Mouse (Mus musculus): Measurements from ENCODE around the gene Card10. TPM values are rescaled to one million over a fixed set of nuclear protein-coding genes. Genes with fewer than 3 reads are reported as not detected.
"Not testable (repeated sequence)": the region's sequence is repeated elsewhere in the genome, so short reads cannot be mapped to it uniquely, and the experiment has no call there.

Card10 gene
- polyA plus RNA-seq (2015; fragmentation: Nextera tagmentation; extraction: Ambion mirVana) = 1.5 and 1.8 TPM in 2 replicates

- H3K27ac ChIP-seq (ENCODE audit: low read depth) = peak within 1 kb of the TSS; percentile 85
- TF ChIP-seq CTCF (IDR thresholded peaks at IDR 0.05; ENCODE audit: low read depth) (no peak), EP300 (IDR thresholded peaks at IDR 0.05; ENCODE audit: low read depth) (no peak)
- H3K27me3 ChIP-seq (ENCODE audit: insufficient read depth, low read length) = peaks cover 24% of the 10 kb centered on the region; the same call in 1 of the 2 replicates
- no peaks in the 10 kb centered on the region for H3K9me3 ChIP-seq (ENCODE audit: low read length)
- ATAC-seq (peak; percentile 77), DNase-seq (peak; percentile 73)
- H3K9ac ChIP-seq (replicated peaks) = peak within 1 kb of the TSS; percentile 69
- H3K4me1 ChIP-seq (ENCODE audit: insufficient read depth) = peaks cover 18% of the 10 kb centered on the region
- H3K4me2 ChIP-seq (ENCODE audit: low read depth, low read length) = peak within 1 kb of the TSS; percentile 90
- H3K4me3 ChIP-seq (ENCODE audit: low read depth, low read length) = peak within 1 kb of the TSS; percentile 66
- H3K36me3 ChIP-seq (replicated peaks; ENCODE audit: insufficient read depth, low read length) = peaks cover 4% of the 10 kb centered on the region; the same call in 1 of the 2 replicates
- WGBS (ENCODE audit: insufficient replicate concordance) = 2% methylated on average over 49 of the region's 70 CpGs
Observed at GRCm38 (mm10) chr15:78802776-78803391, at the start of gene Card10. Card10 (minus strand) TSS chr15:78803042.

- no peaks in the 10 kb centered on the region for H3K27me3 ChIP-seq (ENCODE audit: insufficient read depth, low read length)
- DNase-seq = peak; percentile 96
- H3K4me3 ChIP-seq (ENCODE audit: low read depth, low read length) = no peak overlapping the region
- ATAC-seq = peak; percentile 83
- H3K27ac ChIP-seq (ENCODE audit: low read depth) = peak overlapping the region; percentile 12; the same call in 1 of the 2 replicates
- H3K9me3 ChIP-seq (ENCODE audit: low read length) = no peaks in the 10 kb centered on the region
- peaks cover 22% of the 10 kb centered on the region for H3K4me1 ChIP-seq (ENCODE audit: insufficient read depth)
- peak; percentile 97 for TF ChIP-seq CTCF (IDR thresholded peaks at IDR 0.05; ENCODE audit: low read depth)
- TF ChIP-seq EP300 (IDR thresholded peaks at IDR 0.05; ENCODE audit: low read depth) = no peak
- peak overlapping the region; percentile 7; the same call in 1 of the 2 replicates for H3K4me2 ChIP-seq (ENCODE audit: low read depth, low read length)
- peaks cover 16% of the 10 kb centered on the region for H3K36me3 ChIP-seq (replicated peaks; ENCODE audit: insufficient read depth, low read length)
- H3K9ac ChIP-seq (replicated peaks) = no peak overlapping the region
- 8% methylated on average over 13 of the region's 13 CpGs for WGBS (ENCODE audit: insufficient replicate concordance)
Observed at GRCm38 (mm10) chr15:78851505-78852153, 48.8 kb upstream of the Card10 start.

- H3K4me3 ChIP-seq (ENCODE audit: low read depth, low read length) = no peak overlapping the region
- no peaks in the 10 kb centered on the region for H3K9me3 ChIP-seq (ENCODE audit: low read length)
- ATAC-seq (no peak), DNase-seq (no peak)
- no peak for TF ChIP-seq EP300 (IDR thresholded peaks at IDR 0.05; ENCODE audit: low read depth)
- TF ChIP-seq CTCF (IDR thresholded peaks at IDR 0.05; ENCODE audit: low read depth) = no peak
- H3K27me3 ChIP-seq (ENCODE audit: insufficient read depth, low read length) = no peaks in the 10 kb centered on the region
- H3K4me2 ChIP-seq (ENCODE audit: low read depth, low read length) = no peak overlapping the region
- H3K9ac ChIP-seq (replicated peaks) = no peak overlapping the region
- H3K4me1 ChIP-seq (ENCODE audit: insufficient read depth) = peaks cover 28% of the 10 kb centered on the region
- H3K27ac ChIP-seq (ENCODE audit: low read depth) = peak overlapping the region; percentile 12; the same call in 1 of the 2 replicates
- peaks cover 16% of the 10 kb centered on the region for H3K36me3 ChIP-seq (replicated peaks; ENCODE audit: insufficient read depth, low read length)
- 37% methylated on average over 6 of the region's 6 CpGs for WGBS (ENCODE audit: insufficient replicate concordance)
Observed at GRCm38 (mm10) chr15:78850944-78851343, 48.1 kb upstream of the Card10 start.

- no peak for TF ChIP-seq EP300 (IDR thresholded peaks at IDR 0.05; ENCODE audit: low read depth)
- no peak for TF ChIP-seq CTCF (IDR thresholded peaks at IDR 0.05; ENCODE audit: low read depth)
- Histone ChIP-seq H3K27ac (ENCODE audit: low read depth) (no peak overlapping the region; the same call in 1 of the 2 replicates), H3K9me3 (ENCODE audit: low read length) (no peaks in the 10 kb centered on the region), H3K4me2 (ENCODE audit: low read depth, low read length) (no peak overlapping the region), H3K4me3 (ENCODE audit: low read depth, low read length) (no peak overlapping the region), H3K36me3 (replicated peaks; ENCODE audit: insufficient read depth, low read length) (peaks cover 16% of the 10 kb centered on the region), H3K9ac (replicated peaks) (no peak overlapping the region), H3K4me1 (ENCODE audit: insufficient read depth) (peaks cover 30% of the 10 kb centered on the region), H3K27me3 (ENCODE audit: insufficient read depth, low read length) (no peaks in the 10 kb centered on the region)
- WGBS (ENCODE audit: insufficient replicate concordance) = 53% methylated on average over 14 of the region's 15 CpGs
- DNase-seq (no peak), ATAC-seq (no peak)
Observed at GRCm38 (mm10) chr15:78850059-78850824, 47.4 kb upstream of the Card10 start.

- Histone ChIP-seq H3K4me3 (ENCODE audit: low read depth, low read length) (no peak overlapping the region), H3K9ac (replicated peaks) (no peak overlapping the region), H3K27ac (ENCODE audit: low read depth) (no peak overlapping the region), H3K27me3 (ENCODE audit: insufficient read depth, low read length) (peaks cover 4% of the 10 kb centered on the region; the same call in 1 of the 2 replicates), H3K4me2 (ENCODE audit: low read depth, low read length) (no peak overlapping the region), H3K9me3 (ENCODE audit: low read length) (no peaks in the 10 kb centered on the region), H3K4me1 (ENCODE audit: insufficient read depth) (peaks cover 32% of the 10 kb centered on the region), H3K36me3 (replicated peaks; ENCODE audit: insufficient read depth, low read length) (peaks cover 16% of the 10 kb centered on the region)
- no peak for TF ChIP-seq EP300 (IDR thresholded peaks at IDR 0.05; ENCODE audit: low read depth)
- no peak for TF ChIP-seq CTCF (IDR thresholded peaks at IDR 0.05; ENCODE audit: low read depth)
- no peak for ATAC-seq
- WGBS (ENCODE audit: insufficient replicate concordance) = 79% methylated on average over 12 of the region's 12 CpGs
- DNase-seq = no peak
Observed at GRCm38 (mm10) chr15:78849485-78849884, 46.6 kb upstream of the Card10 start.

GRCm38 (mm10) chr15:78848467-78848866, 45.6 kb upstream of the Card10 start:
- ATAC-seq (peak; percentile 18; the same call in 1 of the 2 replicates), DNase-seq (peak; percentile 90)
- WGBS (ENCODE audit: insufficient replicate concordance) = 24% methylated on average over 5 of the region's 5 CpGs
- Histone ChIP-seq H3K4me1 (ENCODE audit: insufficient read depth) (peaks cover 32% of the 10 kb centered on the region), H3K27me3 (ENCODE audit: insufficient read depth, low read length) (peaks cover 10% of the 10 kb centered on the region), H3K9me3 (ENCODE audit: low read length) (no peaks in the 10 kb centered on the region), H3K4me2 (ENCODE audit: low read depth, low read length) (no peak overlapping the region), H3K36me3 (replicated peaks; ENCODE audit: insufficient read depth, low read length) (peaks cover 16% of the 10 kb centered on the region), H3K9ac (replicated peaks) (no peak overlapping the region), H3K27ac (ENCODE audit: low read depth) (no peak overlapping the region), H3K4me3 (ENCODE audit: low read depth, low read length) (no peak overlapping the region)
- peak; percentile 95 for TF ChIP-seq CTCF (IDR thresholded peaks at IDR 0.05; ENCODE audit: low read depth)
- no peak for TF ChIP-seq EP300 (IDR thresholded peaks at IDR 0.05; ENCODE audit: low read depth)

- H3K36me3 ChIP-seq (replicated peaks; ENCODE audit: insufficient read depth, low read length) = peaks cover 16% of the 10 kb centered on the region
- H3K9ac ChIP-seq (replicated peaks); H3K9me3 ChIP-seq (ENCODE audit: low read length); ATAC-seq; DNase-seq; H3K27ac ChIP-seq (ENCODE audit: low read depth); H3K4me2 ChIP-seq (ENCODE audit: low read depth, low read length); H3K4me3 ChIP-seq (ENCODE audit: low read depth, low read length): not testable (repeated sequence)
- peaks cover 18% of the 10 kb centered on the region for H3K27me3 ChIP-seq (ENCODE audit: insufficient read depth, low read length)
- peaks cover 32% of the 10 kb centered on the region for H3K4me1 ChIP-seq (ENCODE audit: insufficient read depth)
- WGBS (ENCODE audit: insufficient replicate concordance) = 64% methylated on average over 6 of the region's 7 CpGs
Observed at GRCm38 (mm10) chr15:78846805-78847204, 44.0 kb upstream of the Card10 start.
